Mouse (Mus musculus) R1 (cell line): ENCODE data around the gene Wnt3a.
"Not testable (repeated sequence)": the region's sequence is repeated elsewhere in the genome, so short reads cannot be mapped to it uniquely, and the experiment has no call there.

Experiments used
- DNase-seq: peaks from one replicate; pipeline ENCODE4 v3.0.0-alpha.2; 2018; ENCODE audit warnings: low read depth, low spot score

Gene Wnt3a

DNA sequence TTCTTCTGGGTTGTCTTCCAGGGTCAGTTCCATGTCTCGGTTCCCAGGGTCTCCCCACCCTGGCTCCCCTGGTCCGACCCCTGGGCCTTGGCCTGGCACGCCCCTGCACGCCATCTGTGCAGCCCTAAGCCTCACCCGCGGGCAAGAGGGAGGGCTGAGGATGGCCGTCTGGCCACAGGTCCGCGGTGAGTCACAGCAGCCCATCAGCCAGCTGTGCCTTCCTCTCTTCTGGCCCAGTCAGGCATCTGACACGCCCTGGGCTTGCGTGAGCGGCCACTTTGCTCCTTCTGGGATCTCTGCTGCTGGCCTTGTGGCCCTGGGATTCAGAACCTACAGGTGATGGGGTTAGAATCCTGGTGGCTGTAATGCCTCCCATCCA is 17.6 kb upstream of the Wnt3a start:
- no peak for DNase-seq

GRCm38 (mm10) chr11:59307422-59308163 is 17.0 kb upstream of the Wnt3a start:
- no peak for DNase-seq

GRCm38 (mm10) chr11:59306461-59307421 is 16.2 kb upstream of the Wnt3a start, which contains the start of gene Wnt9a:
TSS of gene Wnt9a (plus strand) at chr11:59306928.
- DNase-seq = no peak

- no peak for DNase-seq
These were observed 15.3 kb upstream of the Wnt3a start for GRCm38 (mm10) chr11:59305821-59306215.

DNA sequence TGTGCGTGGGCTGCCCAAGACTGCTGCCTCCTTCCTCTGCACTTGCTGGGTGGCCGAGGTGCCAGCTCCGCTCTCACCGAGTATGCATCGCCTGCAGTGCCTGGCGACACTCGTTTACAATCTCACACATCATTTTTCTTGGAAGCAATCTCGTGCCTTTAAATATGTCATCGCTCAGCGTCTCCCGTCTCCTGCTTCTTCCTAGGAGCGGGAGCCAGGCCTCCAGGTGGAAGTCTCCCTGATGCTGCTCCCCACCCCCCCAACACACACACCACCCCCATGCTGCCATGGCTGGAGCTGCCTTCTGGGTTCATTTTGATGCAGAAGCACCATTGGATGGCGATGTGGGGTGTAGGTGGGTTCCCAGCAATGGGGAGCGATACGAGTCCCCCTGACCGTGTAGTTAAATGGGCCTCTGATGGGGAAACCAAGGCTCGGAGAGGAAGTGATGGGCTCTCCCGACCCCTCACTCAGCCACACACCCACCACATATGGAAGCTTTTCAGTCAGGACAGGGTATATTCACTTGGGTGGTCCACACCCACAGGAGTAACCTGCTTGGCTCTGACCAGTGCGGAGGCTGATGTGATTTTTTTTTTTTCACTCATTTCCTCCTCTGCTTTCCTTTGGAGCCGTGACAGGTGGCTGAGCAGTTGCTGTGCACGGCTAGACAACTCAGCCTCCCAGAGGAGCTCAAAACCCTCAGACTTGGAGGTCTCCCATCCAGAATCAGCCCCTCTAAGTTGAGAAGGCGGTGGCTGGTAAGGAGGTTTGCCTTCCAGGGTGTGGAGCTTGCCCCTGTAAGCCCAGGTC is 14.7 kb upstream of the Wnt3a start:
- no peak for DNase-seq

- peak; percentile 85 for DNase-seq
These were observed 12.4 kb upstream of the Wnt3a start for GRCm38 (mm10) chr11:59302700-59303569.

DNA sequence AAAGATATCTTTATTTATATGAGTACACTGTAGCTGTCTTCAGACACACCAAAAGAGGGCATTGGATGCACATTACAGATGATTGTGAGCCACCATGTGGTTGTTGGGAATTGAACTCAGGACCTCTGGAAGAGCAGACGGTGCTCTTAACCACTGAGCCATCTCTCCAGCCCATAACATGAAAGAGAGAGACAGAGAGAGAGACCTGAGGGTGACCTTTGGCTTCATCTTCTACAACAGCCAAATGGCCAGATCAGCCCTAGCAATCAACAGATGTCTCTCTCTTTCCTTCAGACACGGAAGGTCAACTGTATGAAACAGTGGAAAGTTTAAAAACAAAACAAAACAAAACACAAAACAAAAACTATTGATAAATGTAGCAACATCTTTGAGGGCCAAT is 10.5 kb upstream of the Wnt3a start:
- DNase-seq = not testable (repeated sequence)

- DNase-seq = no peak
These were observed 9.6 kb upstream of the Wnt3a start for GRCm38 (mm10) chr11:59300185-59300584.

- peak; percentile 57 for DNase-seq
These were observed 7.4 kb upstream of the Wnt3a start for GRCm38 (mm10) chr11:59297941-59298340.

GRCm38 (mm10) chr11:59293616-59294015 is 3.1 kb upstream of the Wnt3a start:
- DNase-seq = peak; percentile 76

DNA sequence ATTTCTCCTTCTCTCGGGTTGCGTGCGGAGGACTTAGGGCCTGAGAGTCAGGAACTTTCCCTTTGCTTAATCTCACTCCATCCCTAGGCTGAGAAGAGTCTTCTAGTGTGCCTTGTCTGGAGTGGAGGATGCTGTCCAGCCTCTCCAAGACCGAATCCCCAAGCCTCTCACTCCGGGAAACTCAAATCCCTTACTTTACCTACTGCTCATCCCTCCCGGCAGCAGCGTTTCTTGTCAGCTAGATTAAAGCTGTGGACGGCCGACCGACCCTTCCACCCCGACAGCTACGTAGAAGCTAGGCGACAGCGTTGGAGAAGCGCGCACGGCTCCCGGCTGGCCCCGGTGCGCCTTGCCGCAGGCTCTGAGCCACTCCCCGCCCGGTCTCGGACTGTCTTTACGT is 846 bp downstream of the Wnt3a start:
- peak; percentile 50 for DNase-seq

GRCm38 (mm10) chr11:59284146-59284545 is 6.4 kb downstream of the Wnt3a start:
- no peak for DNase-seq

GRCm38 (mm10) chr11:59282933-59283332 is 7.6 kb downstream of the Wnt3a start:
- DNase-seq = no peak

DNA sequence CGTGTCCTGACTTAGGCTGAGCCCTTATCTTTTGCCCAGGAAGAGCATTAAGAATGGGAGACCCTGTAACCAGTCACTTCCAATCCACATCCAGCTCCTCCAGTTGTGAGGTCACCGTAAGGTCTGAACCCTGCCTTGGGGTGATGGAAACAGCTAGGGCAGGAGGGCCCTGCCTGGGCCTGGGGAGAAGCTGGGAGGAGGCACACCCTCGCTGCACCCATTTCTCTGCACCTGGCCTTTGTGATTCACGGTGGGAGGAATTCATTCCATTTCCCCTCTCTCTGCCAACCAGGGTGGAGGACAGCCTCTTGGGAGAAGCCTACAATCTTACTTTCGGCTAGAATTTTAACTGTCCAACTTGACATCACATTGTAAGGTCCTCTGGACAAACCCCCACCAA is 8.4 kb downstream of the Wnt3a start:
- peak; percentile 63 for DNase-seq

GRCm38 (mm10) chr11:59278047-59278446 is 12.5 kb downstream of the Wnt3a start:
- DNase-seq = no peak

- no peak for DNase-seq
These were observed 13.7 kb downstream of the Wnt3a start for GRCm38 (mm10) chr11:59276877-59277276.

GRCm38 (mm10) chr11:59274184-59274583 is 16.4 kb downstream of the Wnt3a start:
- no peak for DNase-seq

- DNase-seq = no peak
These were observed 23.8 kb downstream of the Wnt3a start for GRCm38 (mm10) chr11:59266727-59267126.

DNA sequence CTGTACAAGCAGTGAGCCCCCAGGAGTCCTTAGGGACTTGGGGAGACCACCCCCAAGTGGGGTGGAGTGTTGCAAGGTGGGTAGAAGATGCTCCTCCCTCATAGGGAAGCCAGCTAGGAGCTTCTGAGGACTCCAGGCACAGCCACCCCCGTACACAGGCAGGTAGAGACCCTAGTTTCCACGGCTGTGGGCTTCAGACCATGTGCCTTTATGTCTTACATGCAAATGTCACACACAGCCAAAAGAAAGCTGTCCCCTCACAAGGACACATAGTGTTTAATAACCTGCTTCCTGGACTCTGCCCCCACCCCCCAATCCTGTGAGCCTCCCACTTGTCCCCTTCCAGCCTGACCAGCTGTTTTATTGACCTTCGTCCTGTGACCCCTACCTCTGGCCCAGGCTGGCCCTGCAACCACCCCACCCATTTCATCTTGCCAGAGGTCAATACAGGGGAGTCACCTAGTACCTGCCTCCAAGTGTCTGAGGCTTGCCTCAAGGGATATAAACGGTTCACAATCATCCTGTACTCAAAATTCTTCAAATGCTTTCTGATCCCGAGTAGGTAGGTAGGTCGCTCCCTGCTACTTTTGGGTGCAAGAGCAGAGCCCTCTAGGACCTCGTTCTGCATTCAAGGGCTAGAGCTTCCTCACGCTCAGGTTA is 25.3 kb downstream of the Wnt3a start:
- DNase-seq = no peak

DNA sequence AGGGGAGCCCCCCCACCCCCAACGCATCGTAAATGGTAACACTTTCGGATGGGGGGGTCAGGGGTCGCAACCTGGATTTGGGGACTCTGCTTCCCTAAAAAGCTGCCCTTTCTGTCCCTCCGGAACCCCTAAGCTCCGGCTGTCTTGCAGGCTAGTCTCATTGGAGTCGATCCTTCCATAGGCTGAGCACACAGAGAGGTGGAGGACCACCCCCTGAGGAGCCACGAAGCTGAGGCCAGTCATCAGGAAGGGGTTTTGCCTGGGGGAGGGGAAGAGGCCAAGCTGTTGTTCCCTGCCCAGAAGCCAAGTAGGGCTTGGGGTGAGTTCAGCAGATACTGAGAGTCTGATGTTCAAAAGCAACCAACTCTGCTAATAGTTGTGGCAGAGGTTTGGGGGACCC is 26.0 kb downstream of the Wnt3a start:
- peak; percentile 24 for DNase-seq
